Mouse (Mus musculus) heart, embryonic 15.5 days (tissue): ENCODE measurements at regions not wholly inside any gene's neighbourhood (a gene's known extent, or its start where the extent isn't known, plus 50 kb on each side); places are given as distances from the start of the nearest gene placed in this dataset.

Source experiments
- ATAC-seq: fragments of 200-750 bp; cut with Nextera tagmentation; replicated peaks from 2 replicates; pipeline ENCODE4 v1.8.0; 2017; ENCODE audit warnings: low read depth, moderate TSS enrichment; ENCODE audit not compliant: insufficient number of reproducible peaks, insufficient read depth, low FRiP score
- H3K27ac ChIP-seq: fragments of 300-500 bp; sonication (generic); 2 replicates; pipeline ENCODE4 v1.5.1; 2015; ENCODE audit warnings: mild to moderate bottlenecking, inconsistent platforms
- H3K27me3 ChIP-seq: fragments of 300-500 bp; sonication (generic); 2 replicates; pipeline ENCODE4 v1.6.1; 2015; ENCODE audit warnings: inconsistent platforms
- H3K36me3 ChIP-seq: fragments of 300-500 bp; sonication (generic); 2 replicates; pipeline ENCODE4 v1.6.1; 2015; ENCODE audit warnings: mild to moderate bottlenecking, inconsistent platforms
- H3K4me1 ChIP-seq: fragments of 300-500 bp; sonication (generic); replicated peaks from 2 replicates; pipeline ENCODE4 v1.6.1; 2015; ENCODE audit warnings: inconsistent platforms
- H3K4me2 ChIP-seq: fragments of 300-500 bp; sonication (generic); 2 replicates; pipeline ENCODE4 v1.6.1; 2015; ENCODE audit warnings: inconsistent platforms, mild to moderate bottlenecking, moderate library complexity
- H3K4me3 ChIP-seq: fragments of 300-500 bp; sonication (generic); 2 replicates; pipeline ENCODE4 v1.5.1; 2015; ENCODE audit warnings: mild to moderate bottlenecking, inconsistent platforms
- H3K9ac ChIP-seq: fragments of 300-500 bp; sonication (generic); 2 replicates; pipeline ENCODE4 v1.6.1; 2015; ENCODE audit warnings: mild to moderate bottlenecking, inconsistent platforms
- H3K9me3 ChIP-seq: fragments of 300-500 bp; sonication (generic); replicated peaks from 2 replicates; pipeline ENCODE4 v1.6.1; 2016; ENCODE audit warnings: inconsistent platforms
- WGBS: fragments of 180-500 bp; shearing (Covaris S2); methylation state at CpG from one replicate; pipeline ENCODE4 v1.1.7; 2015; ENCODE audit warnings: mixed read lengths; 5-methylcytosine and 5-hydroxymethylcytosine counted together

GRCm38 (mm10) chr6:36313586-36313985 lies 74.3 kb upstream of the Chrm2 start:
- Histone ChIP-seq H3K27ac (no peak overlapping the region), H3K9me3 (no peaks in the 10 kb centered on the region), H3K36me3 (no peaks in the 10 kb centered on the region), H3K27me3 (no peaks in the 10 kb centered on the region), H3K4me3 (no peak overlapping the region), H3K4me2 (no peak overlapping the region), H3K4me1 (no peaks in the 10 kb centered on the region), H3K9ac (no peak overlapping the region)
- no peak for ATAC-seq
- 63% methylated on average over 1 of the region's 1 CpGs for WGBS
